Mouse (Mus musculus) brown adipose tissue, adult 24 weeks (tissue): ENCODE data around the gene Arid1b. TPM values are rescaled to one million over a fixed set of nuclear protein-coding genes. Genes with fewer than 3 reads are reported as not detected.
A peak's percentile ranks its signal among the peaks of the same experiment; 100 is the strongest.

Experiments used
- H3K27ac ChIP-seq: fragments of 200-500 bp; replicated peaks from 2 replicates; pipeline ENCODE4 v1.5.1; 2012; ENCODE audit warnings: low read depth, mild to moderate bottlenecking, low read length
- H3K4me1 ChIP-seq: fragments of 200-500 bp; 2 replicates; pipeline ENCODE4 v1.6.1; 2012; ENCODE audit warnings: low read length, mixed read lengths; ENCODE audit not compliant: control insufficient read depth, insufficient read depth, insufficient read length
- H3K4me3 ChIP-seq: fragments of 200-500 bp; 2 replicates; pipeline ENCODE4 v1.5.1; 2012; ENCODE audit warnings: low read depth, mild to moderate bottlenecking, low read length, moderate library complexity; ENCODE audit not compliant: insufficient read depth
- polyA plus RNA-seq: library from polyadenylated mRNA; stranded (reverse); fragments of >200 nt; gene quantifications from 2 replicates; pipeline ENCODE4 v1.2.4, GENCODE M21; 2012; ENCODE audit not compliant: missing spikeins, insufficient read depth, insufficient read length

The Arid1b gene
- polyA plus RNA-seq, 1 experiment = 13.9 TPM

- no peak overlapping the region for H3K4me3 ChIP-seq
- peak overlapping the region; percentile 28 for H3K27ac ChIP-seq
- peaks cover 30% of the 10 kb centered on the region for H3K4me1 ChIP-seq
Observed at GRCm38 (mm10) chr17:5203346-5204102, 209.4 kb downstream of the Arid1b start.

DNA sequence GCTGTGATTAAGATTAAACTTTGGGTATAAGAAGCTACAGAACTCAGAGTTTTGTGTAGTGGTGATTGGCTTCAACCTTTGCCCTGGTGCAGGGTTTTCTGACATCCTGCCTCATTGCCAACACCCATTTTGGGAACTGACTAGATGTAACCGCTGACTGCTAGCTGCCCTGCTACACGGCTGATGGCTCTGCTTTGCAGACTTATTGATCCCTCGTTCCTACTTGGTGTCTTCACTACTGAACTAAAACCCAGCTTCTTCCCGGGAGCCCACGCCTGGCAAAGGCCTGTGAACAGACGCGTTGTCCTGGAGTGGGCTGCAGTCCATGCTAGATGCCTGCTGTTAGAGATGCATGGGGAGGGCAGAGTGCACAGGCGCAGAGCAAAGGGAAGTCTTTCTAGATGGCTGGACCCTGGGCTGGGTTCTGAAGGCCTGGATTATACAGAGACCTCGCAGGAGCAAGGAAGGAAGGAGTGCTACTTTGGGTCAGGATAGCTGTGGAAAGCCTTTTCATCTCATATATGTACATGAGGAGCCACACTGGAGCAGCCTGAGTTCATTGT, 210.1 kb downstream of the Arid1b start:
- Histone ChIP-seq H3K27ac (peak overlapping the region; percentile 28; the same call in 1 of the 2 replicates), H3K4me1 (peaks cover 30% of the 10 kb centered on the region), H3K4me3 (no peak overlapping the region)

- no peak overlapping the region for H3K27ac ChIP-seq
Observed at GRCm38 (mm10) chr17:5205163-5205581, 211.0 kb downstream of the Arid1b start.

GRCm38 (mm10) chr17:5206731-5207130, 212.6 kb downstream of the Arid1b start:
- Histone ChIP-seq H3K4me1 (peaks cover 39% of the 10 kb centered on the region), H3K4me3 (no peak overlapping the region), H3K27ac (peak overlapping the region; percentile 77)

More at GRCm38 (mm10) chr17:5205163-5205581, 211.0 kb downstream of the Arid1b start:
- Histone ChIP-seq H3K4me1 (peaks cover 30% of the 10 kb centered on the region), H3K4me3 (no peak overlapping the region)

DNA sequence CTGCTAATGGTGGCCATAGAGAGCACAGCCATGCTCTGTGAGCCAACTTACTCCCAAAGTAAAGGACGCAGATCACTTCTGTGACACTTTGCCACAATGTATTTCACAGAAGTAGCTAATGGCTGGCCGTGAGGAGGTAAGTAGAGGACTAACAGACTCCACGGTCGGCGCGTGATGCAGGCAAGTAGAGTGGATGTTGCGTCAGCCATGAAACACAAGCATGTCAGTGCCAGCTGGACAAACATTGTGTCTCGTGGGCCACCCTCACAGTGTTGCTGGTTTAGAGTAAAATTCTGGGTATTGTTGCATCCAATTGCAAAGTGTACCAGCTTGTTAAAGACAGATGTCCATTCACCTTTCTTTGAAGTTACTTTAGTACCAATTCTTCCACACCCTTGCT, 213.7 kb downstream of the Arid1b start:
- Histone ChIP-seq H3K27ac (peak overlapping the region; percentile 79), H3K4me1 (peaks cover 35% of the 10 kb centered on the region)

GRCm38 (mm10) chr17:5208362-5208761, 214.2 kb downstream of the Arid1b start:
- H3K4me3 ChIP-seq = no peak overlapping the region
- no peak overlapping the region for H3K27ac ChIP-seq
- peaks cover 31% of the 10 kb centered on the region for H3K4me1 ChIP-seq

More for the DNA sequence above, 213.7 kb downstream of the Arid1b start:
- no peak overlapping the region for H3K4me3 ChIP-seq

DNA sequence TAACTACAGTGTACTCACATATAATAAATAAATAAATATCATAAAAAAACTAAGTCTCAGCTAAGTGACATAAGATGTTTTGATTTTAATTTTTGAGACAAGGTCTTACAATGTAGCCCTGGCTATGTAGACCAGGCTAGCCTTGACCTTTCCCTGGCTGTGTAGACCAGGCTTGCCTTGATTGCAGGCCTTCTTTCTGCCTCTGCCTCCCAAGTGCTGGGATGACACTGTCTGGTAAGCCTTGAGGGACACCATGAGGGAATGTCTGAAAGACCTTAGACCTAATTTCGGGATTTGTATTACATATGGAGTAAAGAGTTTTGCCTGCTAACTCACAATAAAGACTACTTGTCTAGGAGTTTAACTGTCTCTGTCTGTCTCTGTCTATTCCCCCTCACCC, 214.9 kb downstream of the Arid1b start:
- Histone ChIP-seq H3K27ac (no peak overlapping the region), H3K4me3 (no peak overlapping the region), H3K4me1 (peaks cover 24% of the 10 kb centered on the region)

DNA sequence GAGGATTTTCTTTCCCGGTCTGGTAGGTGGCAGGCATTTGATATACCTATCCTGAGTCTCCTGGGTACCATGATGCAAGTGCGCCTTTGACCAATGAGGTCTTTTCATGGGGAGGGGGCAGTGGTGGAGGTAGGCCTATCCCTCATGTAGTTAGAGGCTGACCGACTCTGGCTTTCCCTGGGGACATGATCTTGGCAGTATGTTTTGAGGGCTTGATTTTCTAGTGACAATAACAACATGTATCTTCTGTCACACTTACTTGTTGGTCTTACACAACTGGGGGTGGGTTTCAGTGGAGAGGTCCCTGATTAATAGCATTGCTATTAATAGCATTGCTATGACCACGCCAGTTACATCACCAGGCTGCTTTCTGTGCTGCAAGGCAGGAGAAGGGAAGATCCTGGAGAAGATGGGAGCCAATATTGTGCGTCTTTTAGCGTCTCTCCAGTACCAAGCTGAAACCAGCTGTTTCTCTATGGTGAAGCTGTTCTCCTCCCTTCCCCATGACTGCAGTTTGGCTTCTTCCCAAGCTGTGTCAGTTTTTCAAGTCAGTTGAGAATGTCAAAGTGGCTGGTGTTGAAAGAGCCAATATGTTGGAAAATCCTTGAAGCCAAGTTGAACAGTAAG, 216.1 kb downstream of the Arid1b start:
- Histone ChIP-seq H3K4me1 (peaks cover 18% of the 10 kb centered on the region), H3K4me3 (no peak overlapping the region), H3K27ac (0 out of 2 replicates have a peak overlapping the region, but pooled peaks have one; percentile 10)

GRCm38 (mm10) chr17:5210891-5211290, 216.8 kb downstream of the Arid1b start:
- H3K4me3 ChIP-seq = no peak overlapping the region
- H3K4me1 ChIP-seq = peaks cover 16% of the 10 kb centered on the region
- H3K27ac ChIP-seq = no peak overlapping the region; the same call in 1 of the 2 replicates

DNA sequence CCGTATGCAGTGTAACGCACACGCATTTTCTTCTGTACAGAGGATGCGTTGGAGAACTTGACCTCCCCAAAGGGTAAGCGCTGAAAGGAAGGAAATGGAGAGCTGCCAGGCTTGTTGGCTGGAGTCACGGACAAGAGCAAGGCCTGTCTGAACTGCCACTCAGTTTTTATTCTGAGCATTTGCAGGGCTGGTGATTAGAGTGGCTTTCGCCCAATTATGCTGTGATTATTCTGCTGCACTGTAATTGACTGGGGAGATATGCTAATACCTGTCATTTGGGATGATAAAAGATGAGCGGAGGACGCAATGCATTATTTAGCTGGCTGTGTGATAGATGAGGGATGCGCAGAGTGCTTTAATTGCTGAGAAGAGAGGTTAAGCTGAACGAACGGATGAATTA, 218.0 kb downstream of the Arid1b start:
- peaks cover 13% of the 10 kb centered on the region for H3K4me1 ChIP-seq
- no peak overlapping the region for H3K27ac ChIP-seq
- no peak overlapping the region for H3K4me3 ChIP-seq

DNA sequence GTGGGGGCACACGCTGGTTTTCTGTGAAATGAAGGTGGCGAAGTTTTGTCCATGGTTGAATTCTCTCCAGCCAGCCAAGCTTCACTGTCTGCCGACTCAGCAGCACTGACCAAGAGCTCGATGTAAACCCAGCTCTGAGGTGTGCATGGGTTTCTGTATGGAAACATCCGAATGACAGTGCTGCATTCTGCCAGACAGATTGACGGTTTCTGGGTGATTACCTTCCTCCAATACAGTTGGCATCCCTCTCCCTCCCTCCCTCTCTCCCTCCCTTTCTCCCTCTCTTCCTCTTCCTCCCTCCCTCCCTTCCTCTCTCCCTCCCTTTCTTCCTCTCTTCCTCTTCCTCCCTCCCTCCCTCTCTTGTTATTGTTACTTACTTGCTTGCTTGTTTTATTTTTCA, 219.3 kb downstream of the Arid1b start:
- Histone ChIP-seq H3K4me1 (peaks cover 19% of the 10 kb centered on the region), H3K27ac (no peak overlapping the region), H3K4me3 (no peak overlapping the region)

GRCm38 (mm10) chr17:5215352-5215751, 221.2 kb downstream of the Arid1b start:
- Histone ChIP-seq H3K4me1 (peaks cover 19% of the 10 kb centered on the region), H3K27ac (no peak overlapping the region), H3K4me3 (no peak overlapping the region)

DNA sequence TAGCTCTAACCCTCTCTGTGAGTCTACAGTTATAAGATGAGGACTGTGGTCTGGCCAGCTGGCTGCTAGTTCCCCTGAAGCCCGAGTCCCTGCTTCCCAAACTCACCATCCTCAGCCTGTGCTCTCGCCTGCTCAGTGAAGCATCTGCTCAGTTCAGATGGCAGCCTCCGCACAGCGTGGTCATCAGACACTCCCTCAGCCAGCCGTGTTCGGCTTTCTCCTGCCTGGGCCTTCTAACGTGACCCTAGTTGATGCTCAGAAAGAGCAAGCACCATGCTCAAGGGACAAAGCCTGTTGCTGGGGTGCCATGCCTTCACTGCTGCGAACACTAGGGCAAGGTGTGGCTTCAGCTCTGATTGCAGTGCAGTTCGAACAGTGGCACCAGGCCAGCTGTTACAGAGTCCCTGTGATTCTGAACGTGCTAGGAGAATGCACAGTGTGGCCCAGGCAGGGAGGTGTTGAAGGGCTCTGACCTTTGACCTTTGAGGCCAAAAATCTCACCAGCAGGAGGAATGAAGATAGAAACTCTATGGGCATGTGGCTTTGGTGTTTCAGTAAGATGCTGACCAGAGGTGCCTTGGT, 222.9 kb downstream of the Arid1b start:
- H3K4me3 ChIP-seq = no peak overlapping the region
- H3K27ac ChIP-seq = no peak overlapping the region

GRCm38 (mm10) chr17:5217852-5218845, 224.0 kb downstream of the Arid1b start:
- Histone ChIP-seq H3K27ac (no peak overlapping the region), H3K4me1 (peaks cover 24% of the 10 kb centered on the region), H3K4me3 (no peak overlapping the region)

More for the DNA sequence above, 222.9 kb downstream of the Arid1b start:
- H3K4me1 ChIP-seq = peaks cover 20% of the 10 kb centered on the region
